Mouse (Mus musculus): Measurements from ENCODE around the gene Gm14819.
"Not testable (repeated sequence)": the region's sequence is repeated elsewhere in the genome, so short reads cannot be mapped to it uniquely, and the experiment has no call there.

Gm14819 gene

GRCm38 (mm10) chrX:35403883-35404282 lies at the start of gene Gm14819:
Gene Gm14819 (plus strand): TSS chrX:35404183.
- not testable (repeated sequence) for DNase-seq (ENCODE audit: low read depth in 2 of 2, low spot score in 2 of 2)

All from CD8-positive naive resting alpha-beta T cell, adult 2 months (primary cell).